Mouse (Mus musculus) embryonic facial prominence, embryonic 13.5 days (tissue): ENCODE data around the gene Irak4. TPM values are rescaled to one million over a fixed set of nuclear protein-coding genes. Genes with fewer than 3 reads are reported as not detected.

ENCODE experiments used
- ATAC-seq: fragments of 200-750 bp; cut with Nextera tagmentation; 2 replicates; pipeline ENCODE4 v1.8.0; 2017; ENCODE audit warnings: low read depth; ENCODE audit not compliant: insufficient number of reproducible peaks, insufficient read depth, low FRiP score, low TSS enrichment
- H3K27ac ChIP-seq: fragments of 300-500 bp; sonication (generic); 2 replicates; pipeline ENCODE4 v1.5.1; 2015; ENCODE audit warnings: moderate library complexity, mild to moderate bottlenecking, inconsistent platforms
- H3K27me3 ChIP-seq: fragments of 300-500 bp; sonication (generic); 2 replicates; pipeline ENCODE4 v1.6.1; 2015; ENCODE audit warnings: mild to moderate bottlenecking, inconsistent platforms
- H3K36me3 ChIP-seq: fragments of 300-500 bp; sonication (generic); 2 replicates; pipeline ENCODE4 v1.6.1; 2015; ENCODE audit warnings: mild to moderate bottlenecking, inconsistent platforms
- H3K4me1 ChIP-seq: fragments of 300-500 bp; sonication (generic); 2 replicates; pipeline ENCODE4 v1.6.1; 2015; ENCODE audit warnings: inconsistent platforms
- H3K4me2 ChIP-seq: fragments of 300-500 bp; sonication (generic); 2 replicates; pipeline ENCODE4 v1.6.1; 2015; ENCODE audit warnings: moderate library complexity, mild to moderate bottlenecking, inconsistent platforms
- H3K4me3 ChIP-seq: fragments of 300-500 bp; sonication (generic); 2 replicates; pipeline ENCODE4 v1.5.1; 2015; ENCODE audit warnings: mild to moderate bottlenecking, inconsistent platforms
- H3K9ac ChIP-seq: fragments of 300-500 bp; sonication (generic); 2 replicates; pipeline ENCODE4 v1.6.1; 2015; ENCODE audit warnings: mild to moderate bottlenecking, inconsistent platforms
- H3K9me3 ChIP-seq: fragments of 300-500 bp; sonication (generic); 2 replicates; pipeline ENCODE4 v1.6.1; 2016; ENCODE audit warnings: inconsistent platforms
- WGBS: fragments of 180-500 bp; shearing (Covaris S2); methylation state at CpG from one replicate; pipeline ENCODE4 v1.1.7; 2015; ENCODE audit warnings: mixed read lengths; 5-methylcytosine and 5-hydroxymethylcytosine counted together
- polyA plus RNA-seq: library from polyadenylated mRNA; unstranded; fragments of >200 nt; fragmentation: Nextera tagmentation; extraction: Ambion mirVana; gene quantifications from 2 replicates; pipeline ENCODE4 v1.2.1, GENCODE M21; 2015

The Irak4 gene
- polyA plus RNA-seq = 5.0 and 6.1 TPM in 2 replicates

- Histone ChIP-seq H3K27ac (peak within 1 kb of the TSS; percentile 60), H3K9me3 (no peaks in the 10 kb centered on the region), H3K9ac (peak within 1 kb of the TSS; percentile 80), H3K27me3 (no peaks in the 10 kb centered on the region), H3K4me1 (peaks cover 7% of the 10 kb centered on the region), H3K4me2 (peak within 1 kb of the TSS; percentile 81), H3K36me3 (0 out of 2 replicates have a peak, but pooled peaks cover under 1% of the 10 kb centered on the region), H3K4me3 (peak within 1 kb of the TSS; percentile 86)
- WGBS = under 1% methylated on average over 45 of the region's 45 CpGs
- ATAC-seq = peak; percentile 97
Measured at GRCm38 (mm10) chr15:94543409-94544051, at the start of gene Irak4, which contains the start of gene Pus7l. TSS of gene Irak4 (plus strand) at chr15:94543643. TSS of gene Pus7l (minus strand) at chr15:94543547.

- Histone ChIP-seq H3K4me3 (no peak overlapping the region), H3K27ac (no peak overlapping the region), H3K4me1 (0 out of 2 replicates have a peak, but pooled peaks cover 3% of the 10 kb centered on the region), H3K36me3 (no peaks in the 10 kb centered on the region), H3K27me3 (no peaks in the 10 kb centered on the region), H3K9ac (no peak overlapping the region), H3K4me2 (no peak overlapping the region), H3K9me3 (no peaks in the 10 kb centered on the region)
- no peak for ATAC-seq
- WGBS = 95% methylated on average over 1 of the region's 1 CpGs
Measured at GRCm38 (mm10) chr15:94494445-94494844, 49.0 kb upstream of the Irak4 start.

- no peak for ATAC-seq
- no peak overlapping the region for H3K4me3 ChIP-seq
- no peaks in the 10 kb centered on the region for H3K9me3 ChIP-seq
- H3K36me3 ChIP-seq = no peaks in the 10 kb centered on the region
- 0 out of 2 replicates have a peak, but pooled peaks cover 3% of the 10 kb centered on the region for H3K4me1 ChIP-seq
- H3K9ac ChIP-seq = no peak overlapping the region
- no peak overlapping the region for H3K27ac ChIP-seq
- H3K27me3 ChIP-seq = no peaks in the 10 kb centered on the region
- WGBS = 37% methylated on average over 10 of the region's 10 CpGs
- peak overlapping the region; percentile 22; the same call in 1 of the 2 replicates for H3K4me2 ChIP-seq
Measured at GRCm38 (mm10) chr15:94495936-94496335, 47.5 kb upstream of the Irak4 start.

DNA sequence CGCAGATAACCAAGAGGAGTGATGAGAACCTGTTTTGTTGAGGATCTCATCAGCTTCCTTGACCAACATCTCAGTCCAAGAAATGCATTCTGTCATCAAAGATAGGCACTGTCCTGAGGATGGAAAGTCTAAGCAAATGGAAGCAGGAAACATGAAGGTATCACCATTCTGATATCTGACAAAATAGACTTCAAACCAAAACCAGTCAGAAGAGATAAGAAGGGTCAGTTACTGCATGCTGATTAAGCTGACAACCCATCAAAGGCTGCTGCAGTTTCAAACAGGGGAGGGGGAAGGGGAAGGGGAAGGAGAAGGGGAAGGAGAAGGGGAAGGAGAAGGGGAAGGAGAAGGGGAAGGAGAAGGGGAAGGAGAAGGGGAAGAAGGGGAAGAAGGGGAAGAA, 44.2 kb upstream of the Irak4 start:
- Histone ChIP-seq H3K9me3 (no peaks in the 10 kb centered on the region), H3K4me1 (0 out of 2 replicates have a peak, but pooled peaks cover 3% of the 10 kb centered on the region), H3K27me3 (no peaks in the 10 kb centered on the region), H3K4me2 (no peak overlapping the region), H3K27ac (no peak overlapping the region), H3K9ac (no peak overlapping the region), H3K36me3 (no peaks in the 10 kb centered on the region), H3K4me3 (no peak overlapping the region)
- no peak for ATAC-seq
- WGBS = 84% methylated on average over 1 of the region's 1 CpGs

- Histone ChIP-seq H3K36me3 (no peaks in the 10 kb centered on the region), H3K27ac (no peak overlapping the region), H3K9ac (no peak overlapping the region), H3K4me3 (no peak overlapping the region), H3K27me3 (no peaks in the 10 kb centered on the region), H3K9me3 (0 out of 2 replicates have a peak, but pooled peaks cover 4% of the 10 kb centered on the region), H3K4me1 (0 out of 2 replicates have a peak, but pooled peaks cover 3% of the 10 kb centered on the region), H3K4me2 (no peak overlapping the region)
- 76% methylated on average over 12 of the region's 12 CpGs for WGBS
- ATAC-seq = no peak
Measured at GRCm38 (mm10) chr15:94503451-94504215, 39.8 kb upstream of the Irak4 start.

GRCm38 (mm10) chr15:94517913-94518491, 25.4 kb upstream of the Irak4 start:
- Histone ChIP-seq H3K4me2 (no peak overlapping the region), H3K36me3 (peaks cover 3% of the 10 kb centered on the region), H3K4me1 (no peaks in the 10 kb centered on the region), H3K4me3 (no peak overlapping the region), H3K9ac (no peak overlapping the region), H3K27me3 (no peaks in the 10 kb centered on the region), H3K27ac (no peak overlapping the region), H3K9me3 (no peaks in the 10 kb centered on the region; the same call in 1 of the 2 replicates)
- ATAC-seq = no peak
- WGBS = 70% methylated on average over 16 of the region's 16 CpGs

DNA sequence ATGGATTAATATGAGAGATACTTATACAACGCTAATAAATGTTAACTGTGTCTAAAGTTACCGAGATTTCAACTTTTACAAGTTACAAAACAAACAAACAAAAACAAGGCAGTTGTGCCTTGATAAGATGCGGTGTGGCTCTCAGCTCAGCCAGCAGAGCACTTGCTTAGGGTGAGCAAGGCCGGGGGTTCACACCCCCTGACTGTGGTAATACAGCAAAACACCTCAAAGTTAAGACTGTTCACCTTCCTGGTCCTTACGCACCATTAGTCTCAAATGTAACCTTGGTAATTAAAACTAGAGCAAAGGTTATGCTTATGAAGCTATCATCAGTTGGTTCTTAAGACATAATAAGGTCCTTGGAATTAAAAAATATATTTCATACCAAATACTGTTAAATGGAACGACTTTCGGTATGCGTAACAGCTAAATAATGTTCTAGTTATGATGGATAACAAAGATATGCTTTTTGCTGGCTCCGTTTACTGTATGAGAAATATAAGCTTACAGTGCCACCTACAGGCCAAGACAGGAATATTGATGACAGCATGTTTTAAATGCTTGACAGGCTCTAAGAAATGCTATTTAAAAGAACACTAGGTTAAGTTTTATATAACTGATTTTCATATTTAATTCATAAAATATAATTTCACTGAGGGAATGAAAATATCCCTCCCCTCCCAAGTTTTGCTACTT, 23.1 kb upstream of the Irak4 start:
- no peak for ATAC-seq

DNA sequence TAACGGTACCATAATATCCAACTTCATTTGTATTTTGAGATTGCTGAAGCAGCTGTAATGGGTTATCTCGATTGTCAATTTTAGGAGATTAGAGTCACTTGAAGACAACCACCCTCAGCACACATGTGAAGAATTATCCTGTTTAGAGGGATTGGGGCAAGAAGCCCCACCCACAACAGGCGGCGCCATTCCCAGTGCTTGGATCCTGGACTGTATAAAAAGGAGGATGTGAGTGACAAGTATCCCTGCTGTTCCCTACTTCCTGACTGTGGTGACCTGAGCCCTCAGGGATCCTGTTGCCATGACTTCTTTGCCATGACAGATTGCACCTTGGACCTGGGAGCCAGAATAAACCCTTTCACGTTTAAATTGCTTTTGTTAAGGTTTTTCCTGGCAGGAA, 22.5 kb upstream of the Irak4 start:
- WGBS = 64% methylated on average over 5 of the region's 5 CpGs
- no peak for ATAC-seq
- H3K36me3 ChIP-seq = peaks cover 7% of the 10 kb centered on the region
- no peaks in the 10 kb centered on the region; the same call in 1 of the 2 replicates for H3K9me3 ChIP-seq
- H3K27ac ChIP-seq = no peak overlapping the region
- no peak overlapping the region for H3K4me3 ChIP-seq
- no peaks in the 10 kb centered on the region for H3K4me1 ChIP-seq
- H3K27me3 ChIP-seq = no peaks in the 10 kb centered on the region
- no peak overlapping the region for H3K9ac ChIP-seq
- no peak overlapping the region for H3K4me2 ChIP-seq

More for the DNA sequence above, 23.1 kb upstream of the Irak4 start:
- H3K27ac ChIP-seq = no peak overlapping the region
- H3K36me3 ChIP-seq = peaks cover 7% of the 10 kb centered on the region
- no peak overlapping the region for H3K4me3 ChIP-seq
- WGBS = 38% methylated on average over 9 of the region's 9 CpGs
- H3K4me1 ChIP-seq = no peaks in the 10 kb centered on the region
- H3K4me2 ChIP-seq = no peak overlapping the region
- H3K9me3 ChIP-seq = no peaks in the 10 kb centered on the region; the same call in 1 of the 2 replicates
- H3K27me3 ChIP-seq = no peaks in the 10 kb centered on the region
- H3K9ac ChIP-seq = no peak overlapping the region

DNA sequence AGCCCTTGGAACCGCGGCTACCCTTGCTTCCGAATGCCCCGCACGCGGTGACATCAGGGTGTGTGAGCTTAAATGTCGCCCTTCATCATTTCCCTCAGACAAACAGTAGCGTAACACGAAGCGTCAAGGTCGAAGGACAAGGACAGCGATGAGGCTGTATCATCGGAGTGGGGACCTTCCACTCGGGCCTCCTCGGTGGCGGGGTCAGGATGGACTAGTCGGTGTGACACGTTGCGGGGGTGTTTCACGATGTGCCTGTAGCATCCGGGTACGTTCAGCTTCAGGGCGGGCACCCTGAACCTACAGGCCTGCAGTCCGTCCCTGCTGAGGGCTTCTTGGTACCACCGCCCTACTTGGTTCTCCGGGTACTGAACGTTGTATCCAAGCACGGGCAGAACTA, 20.2 kb upstream of the Irak4 start:
- H3K9me3 ChIP-seq = no peaks in the 10 kb centered on the region; the same call in 1 of the 2 replicates
- H3K27me3 ChIP-seq = no peaks in the 10 kb centered on the region
- WGBS = 90% methylated on average over 28 of the region's 28 CpGs
- no peak overlapping the region for H3K4me3 ChIP-seq
- peaks cover 17% of the 10 kb centered on the region for H3K36me3 ChIP-seq
- no peak overlapping the region for H3K27ac ChIP-seq
- no peak overlapping the region for H3K9ac ChIP-seq
- H3K4me2 ChIP-seq = no peak overlapping the region
- H3K4me1 ChIP-seq = no peaks in the 10 kb centered on the region
- ATAC-seq = no peak

GRCm38 (mm10) chr15:94524956-94525355, 18.5 kb upstream of the Irak4 start:
- H3K9me3 ChIP-seq = no peaks in the 10 kb centered on the region
- ATAC-seq = no peak
- 88% methylated on average over 12 of the region's 12 CpGs for WGBS
- no peak overlapping the region for H3K9ac ChIP-seq
- no peaks in the 10 kb centered on the region for H3K27me3 ChIP-seq
- H3K4me3 ChIP-seq = no peak overlapping the region
- no peaks in the 10 kb centered on the region for H3K4me1 ChIP-seq
- no peak overlapping the region for H3K27ac ChIP-seq
- H3K4me2 ChIP-seq = no peak overlapping the region
- peaks cover 26% of the 10 kb centered on the region for H3K36me3 ChIP-seq

DNA sequence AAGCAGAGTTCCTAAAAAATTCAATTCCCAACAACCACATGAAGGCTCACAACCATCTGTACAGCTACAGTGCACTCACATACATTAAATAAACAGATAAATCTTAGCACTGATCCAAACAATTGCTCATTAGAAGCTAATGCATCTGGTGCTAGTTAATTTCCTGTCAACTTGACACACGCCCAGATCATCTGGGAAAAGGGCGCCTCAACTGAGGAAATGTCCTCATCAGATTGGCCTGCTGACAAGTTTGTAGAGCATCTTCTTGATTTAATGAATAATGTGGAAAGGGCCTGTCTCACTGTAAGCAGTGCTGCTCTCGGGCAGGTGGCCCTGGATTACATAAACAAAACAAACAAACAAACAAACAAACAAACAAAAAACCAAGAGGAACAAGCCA, 12.9 kb upstream of the Irak4 start:
- no peaks in the 10 kb centered on the region for H3K9me3 ChIP-seq
- H3K4me3 ChIP-seq = no peak overlapping the region
- no peak overlapping the region for H3K27ac ChIP-seq
- no peaks in the 10 kb centered on the region for H3K27me3 ChIP-seq
- no peak overlapping the region for H3K4me2 ChIP-seq
- WGBS = 80% methylated on average over 3 of the region's 3 CpGs
- no peaks in the 10 kb centered on the region for H3K4me1 ChIP-seq
- H3K9ac ChIP-seq = no peak overlapping the region
- ATAC-seq = no peak
- H3K36me3 ChIP-seq = peaks cover 40% of the 10 kb centered on the region
